Mouse (Mus musculus) subcutaneous adipose tissue, adult 2 months (tissue): ENCODE data around the gene Olfr1167. TPM values are rescaled to one million over a fixed set of nuclear protein-coding genes. Genes with fewer than 3 reads are reported as not detected.

ENCODE experiments used
- polyA plus RNA-seq: library from polyadenylated mRNA; depleted of rRNA; stranded (reverse); fragments of >200 nt; gene quantifications from 2 replicates; pipeline ENCODE4 v1.2.3, GENCODE M21; 2012; ENCODE audit warnings: low replicate concordance; rRNA removed

Olfr1167 gene
- polyA plus RNA-seq = not detected in 2 replicates

GRCm38 (mm10) chr2:88155093-88155492 is at the start of gene Olfr1167:
Gene Olfr1167 (minus strand): TSS chr2:88155193.

DNA sequence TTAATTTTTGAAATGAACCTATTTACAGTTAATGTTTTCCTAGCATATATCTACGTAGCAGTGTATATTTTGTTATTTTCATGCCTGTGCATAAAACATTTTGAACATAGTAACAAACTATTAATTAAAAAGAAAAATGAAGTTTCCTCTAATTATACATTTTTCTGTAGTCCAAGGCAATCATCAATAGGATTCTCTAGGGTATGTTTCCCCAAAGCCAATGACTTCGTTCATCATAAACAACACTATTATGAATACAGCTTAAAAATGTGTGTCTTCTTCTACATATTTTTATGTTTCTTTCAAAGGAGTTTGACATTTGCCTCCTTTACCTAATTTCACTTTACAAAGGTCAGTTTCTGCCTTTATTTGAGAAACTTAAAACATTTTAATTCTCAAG is 26.6 kb upstream of the Olfr1167 start, which contains the start of gene Olfr1168:
Olfr1168 (plus strand) TSS at position 301 of the 400 bp plus-strand sequence.

DNA sequence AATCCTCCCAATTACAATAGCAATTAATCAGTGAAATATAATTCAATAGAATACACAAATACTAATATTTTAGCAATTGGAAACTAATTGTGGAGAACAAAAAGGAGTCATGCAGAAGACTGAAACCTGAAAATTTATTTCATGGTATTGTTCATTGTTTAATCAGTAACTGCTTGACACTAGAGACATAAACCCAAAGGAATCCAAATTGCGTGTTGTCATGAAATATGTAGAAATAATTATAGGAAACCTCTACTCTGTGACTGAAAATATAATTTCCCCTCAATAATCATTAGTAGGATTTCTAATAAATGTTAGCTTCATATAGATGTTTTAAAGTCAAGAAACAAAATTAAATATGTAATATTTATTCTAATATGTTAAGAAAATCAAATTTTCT is 26.8 kb downstream of the Olfr1167 start, which contains the start of gene Olfr1166:
Olfr1166 (minus strand) TSS at position 101 of the 400 bp plus-strand sequence.

Other genes with a start within 250 kb of the Olfr1167 start
- not detected in 2 replicates for gene Olfr1155, start 210.1 kb downstream of the Olfr1167 start, polyA plus RNA-seq
- gene Olfr1156, start 202.1 kb downstream of the Olfr1167 start, polyA plus RNA-seq = not detected in 2 replicates
- gene Olfr1157, start 186.9 kb downstream of the Olfr1167 start, polyA plus RNA-seq = not detected in 2 replicates
- not detected in 2 replicates for gene Olfr74, start 180.5 kb downstream of the Olfr1167 start, polyA plus RNA-seq
- not detected in 2 replicates for gene Olfr1158, start 165.1 kb downstream of the Olfr1167 start, polyA plus RNA-seq
- not detected in 2 replicates for gene Olfr1160, start 146.9 kb downstream of the Olfr1167 start, polyA plus RNA-seq
- not detected in 2 replicates for gene Olfr1161, start 132.4 kb downstream of the Olfr1167 start, polyA plus RNA-seq
- not detected in 2 replicates for gene Olfr73, start 117.5 kb downstream of the Olfr1167 start, polyA plus RNA-seq
- gene Olfr1162, start 104.1 kb downstream of the Olfr1167 start, polyA plus RNA-seq = not detected in 2 replicates
- not detected in 2 replicates for gene Olfr1163, start 83.4 kb downstream of the Olfr1167 start, polyA plus RNA-seq
- gene Olfr1164, start 61.2 kb downstream of the Olfr1167 start, polyA plus RNA-seq = not detected in 2 replicates
- not detected in 2 replicates for gene Olfr1166, start 26.9 kb downstream of the Olfr1167 start, polyA plus RNA-seq
- not detected in 2 replicates for gene Olfr1168, start 26.7 kb upstream of the Olfr1167 start, polyA plus RNA-seq
- not detected in 2 replicates for gene Olfr1170, start 73.1 kb upstream of the Olfr1167 start, polyA plus RNA-seq
- not detected in 2 replicates for gene Olfr1173, start 124.7 kb upstream of the Olfr1167 start, polyA plus RNA-seq
- not detected in 2 replicates for gene Olfr1174-ps, start 159.9 kb upstream of the Olfr1167 start, polyA plus RNA-seq
- not detected in 2 replicates for gene Olfr1175-ps, start 172.0 kb upstream of the Olfr1167 start, polyA plus RNA-seq
- not detected in 2 replicates for gene Olfr1176, start 181.5 kb upstream of the Olfr1167 start, polyA plus RNA-seq
- gene Olfr1177-ps, start 191.3 kb upstream of the Olfr1167 start, polyA plus RNA-seq = not detected in 2 replicates
- not detected in 2 replicates for gene Olfr1178, start 231.9 kb upstream of the Olfr1167 start, polyA plus RNA-seq